Mouse (Mus musculus) gastrocnemius, postnatal 36 days (tissue): ENCODE results near the gene Bche. TPM values are rescaled to one million over a fixed set of nuclear protein-coding genes. Genes with fewer than 3 reads are reported as not detected.

ENCODE experiments used
- DNase-seq, 2 experiments: peaks; one replicate each; pipeline ENCODE4 v3.0.0; 2022
- intact Hi-C: fragments of 180-260 bp; cut with DNase I; formaldehyde crosslinking; loops from one replicate; pipeline ENCODE4 v1.15.1; 2025
- long read RNA-seq, 2 experiments: library from polyadenylated mRNA; stranded (forward); transcript quantifications; one replicate each; pipeline ENCODE4 v2.0.0; 2021
- total RNA-seq, 2 experiments: library from RNA; stranded (reverse); gene quantifications; 2 replicates each; pipeline ENCODE4 v1.2.3; 2021

Gene Bche
- total RNA-seq = 1 to 10 TPM; 1.6 to 2.1 TPM
- long read RNA-seq, experiment 1 = 0 reads
- long read RNA-seq, experiment 2, full-length matches to known transcripts = 1 of 1 reads
- long read RNA-seq, experiment 2, partial matches to known transcripts = 0 of 1 reads
- long read RNA-seq, experiment 2, other reads (novel, unspliced or antisense) = 0 of 1 reads

DNA sequence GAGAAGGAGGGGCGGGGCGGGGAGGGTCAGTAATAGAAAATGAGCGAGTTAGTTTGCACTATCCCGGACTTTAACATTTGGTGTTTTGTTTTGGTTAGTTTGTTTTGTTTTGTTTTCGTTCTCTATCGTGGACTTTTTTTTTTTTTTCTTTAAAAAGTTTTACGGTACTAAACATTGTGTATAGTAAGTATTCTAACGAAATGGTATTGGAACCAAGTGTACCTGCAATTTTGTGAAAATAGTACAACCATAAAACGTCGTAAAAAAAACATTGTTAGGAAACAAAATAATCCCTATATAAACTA is at the start of gene Bche:
Bche (minus strand) TSS at position 6 of the 305 bp plus-strand sequence.
- no peak for DNase-seq
- intact Hi-C loops = no loop called here

DNA sequence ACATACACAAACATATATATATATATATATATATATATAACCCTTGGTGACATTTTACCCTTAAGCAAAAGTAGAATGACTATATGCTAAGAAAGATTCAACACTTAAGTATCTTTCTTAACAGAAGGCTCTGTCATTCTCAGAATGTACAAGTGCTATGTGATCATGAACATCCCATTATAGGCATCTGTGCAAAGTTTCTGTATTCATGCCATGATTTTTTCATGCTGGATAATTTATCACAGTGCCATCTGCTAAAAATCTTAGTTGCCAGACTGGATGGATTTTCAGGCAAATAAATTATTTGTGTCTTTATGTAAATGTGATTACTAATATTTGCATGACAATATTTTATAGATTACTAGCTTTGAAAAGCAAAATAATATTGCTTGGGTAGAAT is 33.8 kb upstream of the Bche start:
- intact Hi-C loops = no loop called here
- DNase-seq = no peak

DNA sequence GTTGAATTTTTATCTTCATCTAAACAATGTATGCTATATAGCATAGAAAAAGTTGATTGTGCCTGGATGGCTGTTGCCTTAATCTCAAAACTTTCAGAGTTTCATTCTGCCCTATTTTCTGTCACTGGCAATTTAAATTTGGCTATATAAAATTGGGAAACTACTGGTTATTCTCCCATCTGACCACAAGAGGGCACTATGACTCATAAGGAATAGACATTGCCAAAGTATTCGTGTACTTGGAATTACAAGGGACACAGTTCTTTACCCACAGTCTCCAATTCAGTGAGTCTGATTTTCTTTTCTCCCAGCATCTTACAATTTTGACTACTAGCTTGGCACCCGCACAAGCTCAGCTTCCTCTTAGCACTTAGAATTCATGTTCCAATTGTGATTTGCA is 23.5 kb upstream of the Bche start:
- DNase-seq = no peak
- intact Hi-C loops = no loop called here

DNA sequence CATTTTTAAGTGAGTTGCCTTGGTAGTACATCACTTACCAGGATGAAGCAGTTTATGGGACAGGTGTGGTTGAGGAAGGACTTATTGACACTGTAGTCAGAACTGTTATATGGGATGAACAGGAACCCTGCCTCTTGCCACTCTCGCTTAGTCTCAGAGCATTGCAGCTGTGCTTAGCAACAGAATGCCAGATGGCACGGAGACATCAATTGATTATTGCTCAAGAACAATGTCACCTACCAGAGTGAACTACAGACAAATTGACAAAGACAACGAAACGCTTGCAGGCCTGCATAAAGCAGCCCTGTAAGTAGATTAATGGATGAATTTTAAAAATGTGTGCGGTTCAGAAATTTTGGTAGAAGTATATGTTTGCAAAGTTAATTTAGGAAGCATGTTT is 21.3 kb upstream of the Bche start:
- no peak for DNase-seq
- intact Hi-C loops = no loop called here

DNA sequence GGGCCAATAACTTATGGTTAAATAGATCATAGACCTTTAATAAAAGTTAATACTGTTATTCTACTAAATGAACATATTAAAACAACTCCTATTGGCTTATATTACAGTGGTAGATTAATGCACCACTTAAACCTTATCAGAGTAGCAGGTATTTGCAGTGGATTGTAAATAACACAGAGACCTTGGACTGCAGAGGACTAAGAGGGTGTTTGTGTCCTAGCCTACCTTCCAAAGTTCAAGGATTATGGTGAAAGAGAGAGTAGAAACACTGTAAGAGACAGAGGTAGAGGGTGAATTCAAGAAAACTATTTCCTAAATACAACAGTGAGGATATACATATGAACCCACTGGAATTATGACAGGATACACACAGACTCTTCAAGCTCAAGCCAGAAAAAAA is 17.5 kb upstream of the Bche start:
- DNase-seq = no peak
- intact Hi-C loops = no loop called here

DNA sequence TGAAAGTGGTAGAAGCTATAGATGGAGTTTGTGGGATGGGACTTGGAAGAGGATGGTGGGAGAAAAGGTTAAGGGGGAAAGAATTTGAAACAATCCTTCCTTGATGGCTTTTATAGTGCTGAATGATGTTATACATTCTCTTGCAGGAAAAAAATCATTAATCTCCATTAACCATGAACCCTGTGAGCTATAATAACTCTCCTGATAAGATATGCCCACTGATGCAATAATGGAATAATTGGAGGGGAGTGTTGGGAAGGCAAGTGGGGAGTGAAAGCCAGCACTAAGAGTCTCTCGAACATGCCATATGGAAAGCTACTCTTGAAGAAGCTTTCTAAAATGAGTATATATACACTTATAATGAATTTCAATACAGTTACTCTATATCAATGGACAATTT is 16.7 kb upstream of the Bche start:
- DNase-seq = no peak
- intact Hi-C loops = no loop called here

DNA sequence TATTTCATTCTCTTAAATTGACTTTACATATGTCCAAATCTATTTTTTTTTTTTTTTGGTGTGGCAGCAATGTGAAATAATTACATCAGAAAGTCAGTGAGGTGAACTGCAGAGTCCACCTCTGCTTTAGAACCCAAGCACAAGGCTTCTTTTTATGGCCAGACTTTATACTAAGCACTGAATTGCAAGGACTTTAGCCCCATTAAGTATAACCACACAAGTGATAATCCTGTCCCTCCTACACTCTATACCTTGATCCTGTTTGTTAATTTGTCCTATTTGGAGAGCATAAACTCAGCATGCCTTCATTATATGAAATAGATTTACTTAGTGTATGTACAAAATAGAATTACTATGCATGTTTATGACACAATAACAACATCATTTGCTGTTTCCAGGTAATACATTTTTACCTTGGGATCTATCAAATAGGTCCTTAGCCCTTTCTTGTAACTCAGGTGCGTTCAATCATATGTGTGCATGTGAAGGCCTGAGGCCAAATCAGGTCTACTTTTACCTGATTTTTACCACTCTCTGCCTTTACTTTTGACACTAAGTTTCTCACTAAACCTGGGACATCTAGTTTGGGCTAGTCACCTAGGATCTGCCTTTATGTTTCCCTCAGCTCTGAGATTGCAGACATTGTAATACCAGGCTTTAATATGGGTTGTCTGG is 9.5 kb upstream of the Bche start:
- no peak for DNase-seq
- intact Hi-C loops = no loop called here

DNA sequence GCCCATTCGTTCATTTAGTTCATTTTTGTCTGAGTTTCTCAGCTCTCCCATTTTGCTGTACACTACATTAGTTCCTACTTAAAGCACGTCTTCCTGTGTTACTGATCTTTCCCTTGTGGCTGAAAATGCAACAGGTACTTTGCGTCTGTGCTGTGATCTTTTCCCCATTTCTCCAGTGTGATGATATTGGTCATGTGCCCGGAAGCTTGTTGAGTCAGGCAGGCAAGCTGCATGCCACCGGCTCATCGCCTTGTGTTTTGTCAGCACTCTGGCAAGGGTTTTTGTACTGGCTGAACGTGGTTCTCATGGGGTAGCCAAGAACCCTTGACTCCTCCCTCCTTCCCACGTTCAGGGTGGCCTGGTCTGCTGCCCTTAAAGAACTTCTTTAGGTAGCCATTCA is 1.7 kb upstream of the Bche start:
- intact Hi-C loops = no loop called here
- peak in 1 of 2 experiments; percentile 4 for DNase-seq

DNA sequence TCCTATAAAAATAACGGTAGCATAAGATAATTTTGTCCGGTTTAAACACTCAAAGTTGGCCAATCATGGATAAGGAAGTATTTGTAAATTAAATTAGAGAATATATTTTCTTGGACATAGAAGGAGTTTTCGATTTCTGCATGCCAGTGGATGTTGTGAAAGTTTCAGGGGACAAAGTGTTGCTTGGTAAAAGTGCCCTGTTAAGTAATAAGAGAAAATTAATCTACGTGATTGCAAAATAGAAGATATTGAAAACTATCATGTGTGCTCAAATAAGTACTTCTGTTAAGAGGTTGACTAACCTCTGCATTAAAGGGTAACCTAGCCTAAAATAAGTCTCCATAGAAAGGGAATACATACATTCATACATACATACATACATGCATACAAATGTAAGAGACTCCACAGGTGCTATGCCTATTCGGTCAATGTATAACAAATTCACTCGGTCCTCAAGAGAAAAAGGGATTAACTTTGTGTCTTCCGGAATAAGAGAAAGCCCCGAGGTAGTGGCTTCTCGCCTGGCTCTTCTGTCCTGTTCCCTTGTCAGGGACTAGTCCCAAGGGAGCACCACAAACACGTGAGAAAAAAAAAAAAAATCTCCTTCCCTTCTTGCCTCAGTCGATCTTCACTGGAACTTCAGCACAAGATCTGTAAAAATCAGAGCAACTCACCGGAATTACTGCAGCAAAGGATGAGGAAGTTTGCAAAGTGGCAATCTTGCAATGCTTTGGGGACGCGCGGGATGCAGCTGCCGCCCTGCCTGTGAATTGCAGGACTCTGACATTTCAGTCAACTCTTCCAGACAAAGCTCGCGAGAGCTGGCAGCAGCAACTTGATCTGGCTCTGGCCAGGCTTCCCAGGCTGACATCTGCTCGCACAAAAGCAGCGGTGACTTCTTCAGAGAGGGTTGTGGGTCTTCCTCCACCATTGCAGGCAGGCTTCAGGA is 480 bp downstream of the Bche start:
- intact Hi-C loops = no loop called here
- peak; percentile 28 to 45 for DNase-seq

DNA sequence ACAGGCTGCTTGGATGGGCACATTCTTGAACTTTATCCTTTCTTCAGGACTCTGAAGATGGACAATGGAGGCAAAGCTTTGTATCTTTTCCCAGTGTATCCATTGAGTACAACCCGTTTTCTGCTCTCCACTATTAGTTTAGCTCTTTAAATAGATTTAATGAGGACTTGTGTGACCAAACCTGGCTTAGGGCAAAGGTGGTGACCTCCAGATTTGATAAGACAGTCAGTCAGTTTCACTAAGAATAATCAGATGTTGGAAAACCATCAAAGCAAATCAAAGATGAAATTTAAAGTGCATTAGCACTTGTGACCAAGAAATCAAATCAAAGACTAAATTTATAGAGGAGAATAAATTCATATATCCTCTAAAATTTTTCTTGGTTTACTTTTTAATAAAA is 1.7 kb downstream of the Bche start:
- intact Hi-C loops = no loop called here
- no peak for DNase-seq

DNA sequence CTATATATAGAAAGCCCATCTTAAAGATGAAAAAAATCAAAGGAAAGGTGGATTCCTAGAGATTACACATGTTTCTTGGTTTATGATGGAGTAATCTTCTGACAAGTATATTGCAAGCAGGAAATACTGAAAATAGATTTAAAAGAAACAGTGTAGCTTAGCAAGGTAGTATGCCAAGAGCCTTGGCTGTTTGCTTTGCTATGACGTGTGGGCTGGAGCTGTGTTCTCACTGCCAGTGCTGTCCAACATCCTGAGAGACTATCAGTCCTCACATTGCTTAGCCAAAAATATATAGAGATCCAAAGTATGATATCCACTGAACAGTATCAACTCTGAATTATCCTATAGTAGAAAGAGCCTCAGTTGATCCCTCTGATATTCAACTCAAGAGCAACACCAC is 9.3 kb downstream of the Bche start:
- intact Hi-C loops = no loop called here
- DNase-seq = no peak

DNA sequence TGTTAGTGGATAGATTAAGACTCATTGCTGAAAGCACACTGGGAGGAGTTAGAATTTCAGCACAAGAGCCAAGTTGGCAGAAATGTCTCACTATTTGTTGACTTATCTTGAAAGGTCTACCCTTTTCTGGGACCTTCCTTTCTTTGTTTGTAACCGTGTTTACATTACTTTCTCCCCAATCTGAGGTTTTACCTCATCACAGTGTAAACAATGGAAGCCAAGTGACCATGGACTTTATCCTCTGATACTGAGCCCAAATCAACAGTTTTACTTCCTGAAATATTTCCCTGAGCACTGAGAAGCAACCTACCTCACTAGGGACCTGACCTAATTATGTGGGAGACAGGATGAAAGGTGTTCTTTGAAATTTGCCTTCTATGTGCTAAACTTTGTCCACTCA is 34.9 kb downstream of the Bche start:
- intact Hi-C loops = no loop called here
- DNase-seq = no peak

DNA sequence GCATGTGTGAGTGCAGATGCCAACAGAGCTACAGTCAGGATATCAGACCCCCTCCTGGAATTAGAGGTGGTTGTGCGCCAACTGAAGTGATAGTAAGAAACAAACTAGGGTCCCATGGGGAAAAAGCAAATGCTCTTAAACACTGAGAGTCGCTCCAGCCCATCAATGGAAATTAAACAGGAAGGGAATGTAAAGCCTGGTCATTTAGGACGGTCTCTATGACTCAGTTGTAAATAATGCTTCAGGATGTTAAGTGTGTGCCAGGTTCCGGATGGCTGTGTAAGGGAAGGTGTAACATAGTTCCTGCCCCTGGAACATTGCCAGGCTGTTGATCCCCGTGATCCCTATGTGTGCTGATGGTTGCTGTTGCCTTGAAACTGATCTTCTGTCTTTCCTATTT is 40.0 kb downstream of the Bche start:
- intact Hi-C loops = no loop called here
- DNase-seq = no peak

DNA sequence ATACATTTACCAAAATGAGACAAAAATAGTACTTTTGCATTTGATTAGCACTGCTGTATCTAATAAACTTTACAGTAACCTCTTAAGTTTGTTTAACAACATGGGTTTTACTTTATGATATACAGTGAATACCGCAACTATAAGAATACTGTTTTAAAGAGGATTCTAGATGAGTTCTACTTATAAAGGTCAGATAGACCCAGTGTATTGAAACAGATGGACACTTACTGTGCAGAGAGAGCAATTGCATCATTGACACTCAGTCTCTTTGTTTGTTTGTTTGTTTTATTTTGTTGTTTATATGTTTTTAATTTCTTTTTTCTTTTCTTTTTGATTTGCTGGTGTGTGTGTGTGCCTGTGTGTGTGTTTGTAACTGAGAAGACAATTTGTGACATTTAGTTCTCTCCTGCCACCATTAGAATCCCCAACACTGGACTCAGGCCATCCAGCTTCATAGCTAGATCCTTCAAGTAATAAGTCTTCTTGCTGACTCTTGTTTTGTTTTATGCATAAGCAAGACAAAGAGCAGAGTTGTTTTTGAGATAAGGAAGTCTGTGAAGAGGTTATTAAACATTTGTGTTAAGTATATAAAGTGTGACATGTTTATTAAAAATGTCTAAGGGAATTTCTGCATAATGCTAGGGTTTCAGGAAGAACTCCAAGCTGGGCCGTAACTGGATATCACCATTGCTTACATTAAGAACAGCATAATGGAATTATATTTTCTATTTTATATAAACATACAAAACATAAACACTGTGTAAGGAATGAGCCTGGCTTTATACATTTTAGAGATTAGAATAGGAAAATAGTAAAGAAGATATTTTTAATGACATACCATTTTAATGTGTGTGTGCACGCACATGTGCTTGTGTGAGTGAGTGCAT is 40.7 kb downstream of the Bche start:
- intact Hi-C loops = no loop called here

DNA sequence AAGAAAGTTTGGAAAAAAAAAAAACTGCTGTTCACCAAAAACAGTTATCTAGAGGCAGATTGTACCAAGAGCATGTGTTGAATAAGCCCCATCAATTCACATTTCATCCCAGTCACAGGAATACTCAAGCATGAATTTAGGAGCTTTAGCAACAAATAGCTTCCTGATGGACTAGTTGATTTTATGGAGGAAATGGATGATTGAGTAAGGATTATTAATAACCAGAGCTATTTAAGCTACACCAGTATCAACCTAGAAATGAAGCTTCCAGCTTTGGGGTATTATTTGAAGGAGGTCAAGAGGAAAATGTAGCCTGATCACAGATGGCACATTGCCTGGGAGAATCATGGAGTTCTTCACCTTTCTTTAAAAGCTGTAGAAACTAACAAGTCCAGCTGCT is 57.9 kb downstream of the Bche start:
- intact Hi-C loops = no loop called here
- DNase-seq = no peak

More for the DNA sequence above, 40.7 kb downstream of the Bche start:
- DNase-seq = no peak

DNA sequence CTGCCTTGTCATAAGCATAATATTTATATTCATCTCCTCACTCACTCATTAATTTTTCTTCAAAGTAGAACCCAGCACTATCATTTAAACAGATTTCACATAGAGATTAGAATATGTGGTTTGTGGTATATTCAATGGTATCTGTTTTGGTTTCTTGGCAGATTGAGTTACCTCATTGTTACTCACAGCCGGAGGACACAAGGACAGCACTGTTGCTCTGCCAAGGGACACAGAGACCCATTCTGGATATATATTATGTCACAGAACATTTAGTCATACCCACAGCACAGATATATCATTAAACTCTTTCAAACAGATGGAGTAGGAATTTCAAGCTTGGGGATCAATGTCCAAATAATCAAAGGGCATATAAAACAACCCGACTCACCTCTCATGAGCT is 61.2 kb downstream of the Bche start:
- intact Hi-C loops = no loop called here

DNA sequence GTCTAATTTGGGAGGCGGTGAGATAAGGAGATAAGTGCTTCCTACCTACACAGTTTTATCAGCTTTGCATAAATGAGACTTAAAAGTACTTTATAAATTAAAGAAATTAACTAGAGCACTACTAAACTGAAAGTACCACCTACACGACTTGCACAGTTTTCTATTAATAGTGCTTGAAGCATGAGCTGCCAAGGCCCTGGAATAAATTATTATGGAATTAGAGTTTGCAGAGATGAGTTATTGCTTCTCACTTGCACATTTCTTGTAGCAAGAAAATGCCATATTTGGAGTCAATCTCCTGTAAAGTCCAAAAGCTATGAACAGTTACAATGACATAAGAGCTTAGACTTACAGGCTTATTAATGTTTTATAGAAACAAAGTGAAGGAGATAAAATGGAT is 96.8 kb downstream of the Bche start:
- intact Hi-C loops = no loop called here
- no peak for DNase-seq

More for the DNA sequence above, 61.2 kb downstream of the Bche start:
- DNase-seq = no peak

DNA sequence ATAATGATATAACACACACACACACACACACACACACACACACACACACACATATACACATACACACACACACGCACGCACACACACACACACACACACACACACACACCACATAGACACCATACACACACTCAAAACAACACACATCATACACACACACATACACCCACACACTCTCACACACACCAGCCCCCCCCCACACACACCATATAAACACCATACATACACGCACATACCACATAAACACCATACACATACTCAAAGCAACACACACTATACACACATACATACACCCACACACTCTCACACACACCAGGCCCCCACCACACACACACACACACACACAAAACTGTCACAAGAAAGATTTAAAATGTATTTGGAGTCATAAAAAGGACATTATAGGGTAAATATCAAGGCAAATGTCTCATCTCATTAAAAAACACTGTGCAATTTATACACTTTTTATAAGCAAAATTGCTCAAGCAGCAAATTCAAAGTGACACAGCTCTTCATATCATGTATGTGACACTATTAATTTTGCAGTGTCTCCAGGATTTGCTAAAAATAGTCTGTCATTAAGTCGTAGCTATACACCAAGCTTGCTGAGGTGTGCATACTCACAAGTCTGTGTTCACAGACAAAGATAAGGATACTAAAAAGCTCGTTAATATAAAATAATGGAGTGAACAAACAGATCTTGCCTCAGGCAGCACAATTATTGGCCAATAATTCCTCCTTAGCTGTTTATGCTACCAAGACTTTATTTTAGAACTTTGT is 116.3 kb downstream of the Bche start:
- intact Hi-C loops = no loop called here
- DNase-seq = no peak
